Mouse (Mus musculus): Measurements from ENCODE around the gene C87436. TPM values are rescaled to one million over a fixed set of nuclear protein-coding genes. Genes with fewer than 3 reads are reported as not detected.

Gene C87436
- total RNA-seq, 2 experiments from 2014 or later: 19.3 to 24.7 TPM

DNA sequence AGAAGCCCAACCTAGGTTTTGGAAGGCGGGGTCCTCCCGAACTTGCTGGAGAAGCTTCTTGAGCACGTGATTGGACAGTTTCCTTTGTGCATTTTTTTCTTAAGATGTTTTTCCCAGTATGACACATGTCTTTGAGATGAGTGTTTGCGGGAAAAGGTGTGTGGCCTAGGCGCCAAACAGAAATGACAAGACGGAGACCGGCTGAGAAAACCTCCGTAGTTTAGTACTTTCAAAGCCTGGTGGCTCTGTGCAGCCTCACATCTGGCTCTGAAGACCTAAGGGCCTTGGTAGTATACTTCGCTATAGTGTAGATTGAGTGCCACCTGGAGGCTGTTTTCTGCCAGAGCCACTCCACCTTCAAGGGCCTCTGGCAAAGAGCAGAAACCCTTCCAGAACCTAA lies 37.2 kb upstream of the C87436 start:
- no peak overlapping the region for H3K27ac ChIP-seq
- H3K4me3 ChIP-seq: no peak overlapping the region
- intact Hi-C loops (cut with DNase I): no loop called here
- TF ChIP-seq CTCF (IDR thresholded peaks at IDR 0.05): peak; percentile 71
- peak; percentile 52 to 61 for DNase-seq (ENCODE audit: extremely low spot score in 1 of 2, low spot score in 2 of 2)

DNA sequence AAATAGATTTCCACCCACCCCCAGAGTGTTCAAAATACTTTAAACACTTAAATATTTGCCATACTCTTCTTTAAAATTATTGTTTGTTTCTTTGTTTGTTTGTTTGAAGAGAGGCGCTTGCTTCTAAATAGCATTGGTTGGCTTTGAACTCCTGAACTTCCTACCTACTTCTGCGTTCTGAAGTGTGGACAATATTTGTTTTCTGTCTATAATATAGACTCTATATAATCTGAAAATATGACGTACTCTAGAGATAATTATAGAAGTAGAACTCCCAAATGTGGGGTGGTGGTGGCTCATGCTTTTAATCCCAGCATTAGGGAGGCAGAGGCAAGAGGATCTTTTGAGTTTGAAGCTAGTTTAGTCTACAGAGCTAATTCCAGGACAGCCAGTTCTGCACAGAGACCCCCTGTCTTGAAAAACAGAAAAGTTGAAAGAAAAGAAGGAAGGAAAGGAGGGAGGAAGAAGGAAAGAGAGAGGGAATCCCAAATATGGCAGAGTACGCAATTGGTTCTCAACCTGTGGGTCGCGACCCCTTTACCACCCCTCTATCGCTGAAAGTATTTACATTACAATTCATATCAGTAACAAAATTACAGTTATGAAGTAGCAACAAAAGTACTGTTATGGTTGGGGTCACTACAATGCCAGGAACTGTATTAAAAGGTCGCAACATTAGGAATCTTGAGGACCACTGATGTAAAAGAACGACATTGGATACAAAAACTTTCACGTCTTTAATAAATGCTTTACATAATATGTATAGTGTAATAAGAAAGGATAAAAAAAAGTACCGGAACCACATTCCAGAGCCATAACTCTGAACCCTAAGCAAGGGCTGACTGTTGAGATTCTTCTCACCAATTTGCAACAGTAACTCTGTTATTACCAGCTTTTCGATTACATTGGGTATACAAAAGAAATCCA lies 35.2 kb upstream of the C87436 start:
- intact Hi-C loops (cut with DNase I): no loop called here
- peak overlapping the region; percentile 69 for H3K4me3 ChIP-seq
- no peak for TF ChIP-seq CTCF (IDR thresholded peaks at IDR 0.05)
- peak overlapping the region; percentile 100 for H3K27ac ChIP-seq
- DNase-seq (ENCODE audit: extremely low spot score in 1 of 2, low spot score in 2 of 2): no peak

DNA sequence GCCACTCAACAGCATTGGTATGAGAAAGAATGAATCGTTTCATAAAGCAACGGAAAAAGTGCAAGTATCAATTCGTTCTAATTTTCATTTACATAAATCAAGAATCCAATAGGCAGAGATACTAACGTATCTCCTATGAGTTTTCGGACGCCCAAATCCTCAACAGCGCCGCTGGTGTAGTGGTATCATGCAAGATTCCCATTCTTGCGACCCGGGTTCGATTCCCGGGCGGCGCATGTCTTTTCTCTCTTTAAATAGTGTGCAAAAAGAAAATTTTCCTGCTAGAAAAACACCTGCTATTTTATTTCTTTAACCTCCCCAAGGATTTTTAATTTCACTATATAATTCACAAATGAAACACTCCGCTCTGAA lies 34.5 kb upstream of the C87436 start:
- Histone ChIP-seq H3K4me3 (peak overlapping the region; percentile 69), H3K27ac (peak overlapping the region; percentile 100)
- no peak; the same call in none of the 2 replicates for TF ChIP-seq CTCF (IDR thresholded peaks at IDR 0.05)
- peak; percentile 88 to 94 for DNase-seq (ENCODE audit: extremely low spot score in 1 of 2, low spot score in 2 of 2)
- intact Hi-C loops (cut with DNase I): loop anchor here (1.0 kb wide), 1 partner anchor 124 kb away; no protein-coding TSS in a partner anchor

DNA sequence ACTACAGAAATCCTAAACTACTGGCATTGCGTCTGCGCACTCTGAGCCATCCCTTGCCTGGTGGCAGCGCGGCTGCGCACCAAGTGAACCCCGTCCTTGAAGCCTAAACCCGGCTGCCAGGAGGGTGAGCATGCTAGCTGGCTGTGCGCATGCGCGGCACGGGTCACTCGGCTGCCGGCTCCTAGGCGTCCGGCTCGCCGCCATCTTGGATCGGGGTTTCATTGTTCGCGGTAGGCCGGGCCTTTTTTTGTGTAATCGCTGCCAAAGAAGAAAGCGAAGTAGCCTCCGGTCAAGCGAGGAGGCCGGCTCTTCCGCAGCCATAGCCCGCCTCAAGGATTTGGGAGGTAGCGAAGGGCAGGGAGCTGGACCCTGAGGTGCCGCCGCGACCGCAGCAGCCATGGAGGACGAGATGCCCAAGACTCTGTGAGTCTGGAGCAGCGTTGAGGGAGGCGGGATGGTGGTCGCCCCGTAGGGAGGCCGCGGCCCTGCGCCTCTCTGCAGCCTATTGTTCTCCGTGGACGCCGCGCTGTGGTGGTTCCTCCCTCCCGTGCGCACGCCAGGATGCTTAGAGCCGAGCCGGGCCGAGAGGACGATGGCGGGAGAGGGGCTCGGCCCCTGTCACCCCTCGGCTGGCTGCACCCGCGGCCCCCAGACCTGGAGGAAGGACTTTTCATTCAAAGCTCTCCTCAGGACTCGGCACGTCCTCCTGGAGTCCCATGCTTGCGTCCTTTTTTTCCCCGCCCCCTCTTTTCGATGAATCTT lies 33.9 kb upstream of the C87436 start, which contains the start of gene Tia1:
Gene Tia1, plus strand, starts transcription at position 120 of the 762 bp plus-strand sequence.
- peak; percentile 97 for DNase-seq (ENCODE audit: extremely low spot score in 1 of 2, low spot score in 2 of 2)
- Histone ChIP-seq H3K27ac (peak within 1 kb of the TSS; percentile 100), H3K4me3 (peak within 1 kb of the TSS; percentile 69)
- TF ChIP-seq CTCF (IDR thresholded peaks at IDR 0.05): no peak
- intact Hi-C loops (cut with DNase I): loop anchor here (1.0 kb wide), 1 partner anchor 123 kb away; no protein-coding TSS in a partner anchor

DNA sequence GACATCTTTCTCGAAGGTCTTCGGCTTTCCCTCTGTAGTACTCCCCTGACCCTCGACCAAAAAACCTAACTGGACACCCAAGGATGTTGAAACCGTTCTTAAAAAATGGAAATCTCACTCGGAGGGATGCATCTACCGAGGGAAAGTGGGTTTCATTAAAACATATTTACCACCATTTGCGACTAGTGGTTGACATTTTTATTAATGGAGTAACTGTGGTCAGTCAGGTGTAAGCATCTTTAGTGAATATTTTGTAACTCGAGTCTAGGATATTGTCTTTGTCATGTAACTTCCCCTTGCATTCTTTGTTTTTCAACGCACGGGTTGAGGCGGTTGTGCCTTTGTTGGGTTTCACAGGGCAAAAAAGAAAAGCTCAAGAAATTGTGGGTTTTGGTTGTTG lies 33.2 kb upstream of the C87436 start:
- DNase-seq (ENCODE audit: extremely low spot score in 1 of 2, low spot score in 2 of 2): no peak
- intact Hi-C loops (cut with DNase I): loop anchor here (1.0 kb wide), 1 partner anchor 122 kb away; no protein-coding TSS in a partner anchor
- peak overlapping the region; percentile 69 for H3K4me3 ChIP-seq
- TF ChIP-seq CTCF (IDR thresholded peaks at IDR 0.05): no peak
- H3K27ac ChIP-seq: peak overlapping the region; percentile 100

DNA sequence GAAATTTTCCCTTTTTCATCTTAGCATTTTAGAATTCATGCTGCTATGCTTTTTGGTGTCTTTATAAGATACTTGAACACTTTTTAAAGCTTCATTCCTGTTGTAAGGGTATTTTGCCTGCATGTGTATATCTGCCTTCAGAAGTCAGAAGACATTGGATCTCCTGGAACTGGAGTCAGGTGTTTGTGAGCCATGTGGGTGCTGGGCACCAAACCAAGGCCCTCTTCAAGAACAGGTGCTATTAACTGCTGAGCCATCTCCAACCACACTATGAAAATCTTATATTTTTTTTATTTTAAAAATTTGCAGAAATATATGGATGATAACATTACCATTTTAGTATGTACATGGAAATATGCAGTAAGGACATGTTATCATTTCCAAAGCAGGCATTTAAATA lies 31.9 kb upstream of the C87436 start:
- DNase-seq (ENCODE audit: extremely low spot score in 1 of 2, low spot score in 2 of 2): no peak
- TF ChIP-seq CTCF (IDR thresholded peaks at IDR 0.05): no peak
- intact Hi-C loops (cut with DNase I): no loop called here

DNA sequence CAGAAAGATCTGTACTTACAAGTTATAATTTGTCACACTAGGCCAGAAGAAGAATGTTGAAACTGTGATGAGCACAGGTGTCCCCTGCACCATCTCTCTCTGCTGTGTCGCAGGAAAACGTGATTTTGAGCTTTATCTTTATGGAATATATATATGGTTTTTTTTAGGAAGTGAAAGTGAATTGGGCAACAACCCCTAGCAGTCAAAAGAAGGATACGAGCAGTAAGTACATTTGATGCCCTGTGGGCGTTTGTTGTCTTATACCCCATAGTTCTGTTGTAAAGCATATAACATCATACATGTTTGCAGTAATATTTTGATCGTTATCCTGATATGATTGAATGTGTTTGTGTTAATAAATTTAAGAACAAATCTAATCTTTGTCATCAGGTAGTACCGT lies 19.5 kb upstream of the C87436 start:
- no peak for TF ChIP-seq CTCF (IDR thresholded peaks at IDR 0.05)
- intact Hi-C loops (cut with DNase I): no loop called here
- no peak for DNase-seq (ENCODE audit: extremely low spot score in 1 of 2, low spot score in 2 of 2)

More for the DNA sequence above, 31.9 kb upstream of the C87436 start:
- H3K4me3 ChIP-seq: no peak overlapping the region
- no peak overlapping the region for H3K27ac ChIP-seq

DNA sequence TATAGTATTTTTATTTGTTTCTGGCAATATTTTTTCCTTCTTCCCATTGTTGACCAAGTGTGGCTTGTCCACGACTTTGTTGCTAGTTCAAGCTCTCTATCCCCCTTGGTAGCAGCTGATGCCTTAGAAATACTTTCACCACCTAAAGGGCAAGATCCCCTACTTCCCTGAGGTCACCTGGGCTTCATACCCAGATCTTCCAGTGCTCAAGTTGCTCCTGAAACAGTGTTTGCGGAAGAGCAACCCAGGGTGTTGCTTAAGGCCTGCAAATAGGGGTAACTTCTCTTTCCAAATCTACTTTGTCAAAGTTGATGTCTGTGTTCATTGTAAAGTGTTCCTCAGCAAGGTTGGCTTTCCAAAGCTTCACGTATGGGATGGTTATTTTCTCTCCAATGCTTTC lies 18.9 kb upstream of the C87436 start:
- Histone ChIP-seq H3K27ac (no peak overlapping the region), H3K4me3 (no peak overlapping the region)
- no peak for DNase-seq (ENCODE audit: extremely low spot score in 1 of 2, low spot score in 2 of 2)
- intact Hi-C loops (cut with DNase I): no loop called here
- TF ChIP-seq CTCF (IDR thresholded peaks at IDR 0.05): no peak

More for the DNA sequence above, 19.5 kb upstream of the C87436 start:
- no peak overlapping the region for H3K4me3 ChIP-seq
- H3K27ac ChIP-seq: no peak overlapping the region

DNA sequence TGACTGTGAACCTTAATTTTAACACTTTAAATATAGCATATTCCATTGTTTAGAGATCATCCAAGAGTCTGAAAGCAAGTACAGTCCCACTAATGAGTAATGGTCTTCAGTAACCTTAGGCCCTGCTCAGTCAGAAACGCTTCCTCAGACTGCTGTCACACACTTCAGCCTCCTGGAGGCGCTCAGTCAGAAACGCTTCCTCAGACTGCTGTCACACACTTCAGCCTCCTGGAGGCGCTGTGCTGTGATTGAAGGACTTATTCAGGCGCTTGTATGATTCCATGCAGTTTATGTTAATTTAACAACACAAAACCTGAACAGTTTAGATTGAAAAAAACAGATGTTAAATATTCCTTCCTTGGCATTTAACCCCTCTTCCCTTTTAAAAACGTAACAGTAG lies 17.7 kb upstream of the C87436 start:
- peak; percentile 38 for TF ChIP-seq CTCF (IDR thresholded peaks at IDR 0.05)
- DNase-seq (ENCODE audit: extremely low spot score in 1 of 2, low spot score in 2 of 2): no peak
- intact Hi-C loops (cut with DNase I): no loop called here
- no peak overlapping the region for H3K4me3 ChIP-seq
- H3K27ac ChIP-seq: no peak overlapping the region

DNA sequence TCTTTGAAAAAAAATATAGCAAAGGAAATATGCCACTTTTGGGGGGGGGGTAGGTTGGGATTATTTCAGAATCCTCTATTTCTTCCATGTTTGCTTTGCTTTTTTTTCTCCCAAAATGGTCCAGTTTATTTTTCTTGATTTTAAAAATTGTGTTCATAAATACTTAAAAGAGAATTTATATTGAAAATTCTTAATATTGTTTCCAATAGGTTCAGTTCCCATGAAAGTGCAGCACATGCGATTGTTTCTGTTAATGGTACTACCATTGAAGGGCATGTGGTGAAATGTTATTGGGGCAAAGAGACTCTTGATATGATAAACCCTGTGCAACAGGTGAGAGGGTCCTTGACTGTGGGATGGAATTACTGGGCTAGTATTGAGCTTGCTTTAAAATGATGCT lies 11.8 kb upstream of the C87436 start, which contains the start of gene Gm44790:
Gene Gm44790, plus strand, starts transcription at position 301 of the 400 bp plus-strand sequence.
- no peak for DNase-seq (ENCODE audit: extremely low spot score in 1 of 2, low spot score in 2 of 2)
- no peak for TF ChIP-seq CTCF (IDR thresholded peaks at IDR 0.05)
- no peak within 1 kb of the TSS for H3K4me3 ChIP-seq
- H3K27ac ChIP-seq: no peak within 1 kb of the TSS
- intact Hi-C loops (cut with DNase I): no loop called here

DNA sequence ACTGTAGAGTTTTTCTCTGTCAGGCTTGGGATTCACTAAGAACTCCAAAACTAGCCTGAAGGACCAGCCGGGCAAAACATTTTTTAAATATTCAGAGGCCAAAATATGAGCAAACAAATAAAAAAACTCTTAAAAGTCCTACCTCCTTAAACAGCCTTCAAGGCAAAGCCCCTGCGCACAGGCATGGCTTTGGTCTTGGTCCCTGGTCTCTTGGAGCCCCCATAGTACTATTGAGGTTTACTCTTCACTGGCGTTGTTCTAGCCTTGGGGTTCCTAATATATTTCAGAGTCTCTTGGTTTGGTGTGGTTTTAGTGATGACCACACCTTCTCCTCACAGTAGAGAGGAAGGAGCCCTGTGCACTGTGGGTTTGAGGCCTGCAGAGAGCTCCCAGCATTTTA lies 6.6 kb upstream of the C87436 start:
- Histone ChIP-seq H3K4me3 (no peak overlapping the region), H3K27ac (no peak overlapping the region)
- intact Hi-C loops (cut with DNase I): no loop called here
- no peak for DNase-seq (ENCODE audit: extremely low spot score in 1 of 2, low spot score in 2 of 2)
- no peak for TF ChIP-seq CTCF (IDR thresholded peaks at IDR 0.05)

DNA sequence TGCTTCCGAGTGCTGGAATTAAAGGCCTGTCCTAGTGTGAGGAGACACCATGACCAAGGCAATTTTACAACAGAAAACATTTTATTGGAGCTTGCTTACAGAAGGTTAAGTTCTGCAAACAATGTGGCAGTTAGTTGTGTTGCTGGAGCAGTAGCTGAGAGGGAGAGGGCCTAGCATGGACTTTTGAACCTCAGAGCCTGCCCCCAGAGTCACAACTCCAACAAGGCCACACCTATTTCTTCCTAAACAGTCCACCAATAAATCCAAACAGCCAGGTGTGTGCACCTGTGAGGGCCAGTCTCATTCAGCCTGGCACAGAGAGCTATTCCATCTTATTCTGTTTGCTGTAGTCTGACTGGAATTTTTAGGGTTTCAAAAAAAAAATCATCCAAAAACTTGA lies 4.5 kb upstream of the C87436 start:
- Histone ChIP-seq H3K4me3 (no peak overlapping the region), H3K27ac (no peak overlapping the region)
- no peak for TF ChIP-seq CTCF (IDR thresholded peaks at IDR 0.05)
- DNase-seq (ENCODE audit: extremely low spot score in 1 of 2, low spot score in 2 of 2): no peak
- intact Hi-C loops (cut with DNase I): no loop called here

All from left cerebral cortex, adult 2 months (tissue).